Mouse (Mus musculus): Measurements from ENCODE around the gene Xbp1.

Xbp1 gene

GRCm38 (mm10) chr11:5571856-5572255 lies 51.4 kb downstream of the Xbp1 start:
- no peak for DNase-seq (ENCODE audit: low spot score)

GRCm38 (mm10) chr11:5573821-5574220 lies 53.4 kb downstream of the Xbp1 start:
- DNase-seq (ENCODE audit: low spot score) = no peak

GRCm38 (mm10) chr11:5575046-5575445 lies 54.6 kb downstream of the Xbp1 start:
- DNase-seq (ENCODE audit: low spot score) = no peak

All from ovary, postnatal 14 days (tissue).